Mouse (Mus musculus) cerebellum, adult 18-20 months (tissue): ENCODE data around the gene Shank2.

Experiments
- DNase-seq, 2 experiments: peaks; one replicate each; pipeline ENCODE4 v3.0.0; 2021

Shank2 gene

DNA sequence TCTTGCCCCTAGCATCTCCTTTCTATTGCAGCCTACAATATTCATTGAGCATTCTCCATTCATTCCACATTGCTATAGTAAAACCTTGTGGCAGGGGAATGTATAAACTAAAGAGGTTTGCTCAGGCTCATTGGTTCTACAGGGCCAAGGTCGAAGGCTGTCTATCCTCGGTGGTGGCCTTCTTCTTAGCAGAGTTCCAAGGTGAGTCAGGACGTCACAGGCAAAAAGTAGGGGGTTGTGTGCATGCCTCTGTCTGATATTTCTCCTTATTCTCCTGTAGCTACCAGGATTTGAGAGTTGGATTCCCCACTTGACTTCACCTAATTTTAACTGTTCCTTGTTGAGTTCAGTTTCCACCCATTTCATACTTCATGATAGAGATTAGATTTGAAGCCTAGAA, 29.9 kb downstream of the Shank2 start:
- DNase-seq = no peak

DNA sequence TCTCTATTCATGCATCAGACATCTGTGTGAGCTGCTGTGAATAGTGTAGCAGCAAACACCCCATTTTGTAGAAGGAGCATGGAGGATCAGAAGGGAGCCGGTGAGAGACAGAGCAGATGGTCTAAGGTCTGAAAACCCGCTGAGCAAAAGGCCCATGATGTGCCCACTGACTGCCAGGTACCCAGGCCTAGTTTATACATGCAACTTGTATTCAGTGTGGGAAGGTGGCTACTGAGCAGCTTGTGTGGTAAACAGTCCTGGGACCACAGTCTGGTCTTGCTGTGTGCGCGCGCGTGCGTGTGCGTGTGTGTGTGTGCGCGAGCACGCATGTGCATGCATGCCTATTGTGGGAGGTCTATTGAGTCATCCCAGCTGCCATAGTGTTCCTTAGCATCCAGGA, 35.8 kb downstream of the Shank2 start:
- no peak for DNase-seq

DNA sequence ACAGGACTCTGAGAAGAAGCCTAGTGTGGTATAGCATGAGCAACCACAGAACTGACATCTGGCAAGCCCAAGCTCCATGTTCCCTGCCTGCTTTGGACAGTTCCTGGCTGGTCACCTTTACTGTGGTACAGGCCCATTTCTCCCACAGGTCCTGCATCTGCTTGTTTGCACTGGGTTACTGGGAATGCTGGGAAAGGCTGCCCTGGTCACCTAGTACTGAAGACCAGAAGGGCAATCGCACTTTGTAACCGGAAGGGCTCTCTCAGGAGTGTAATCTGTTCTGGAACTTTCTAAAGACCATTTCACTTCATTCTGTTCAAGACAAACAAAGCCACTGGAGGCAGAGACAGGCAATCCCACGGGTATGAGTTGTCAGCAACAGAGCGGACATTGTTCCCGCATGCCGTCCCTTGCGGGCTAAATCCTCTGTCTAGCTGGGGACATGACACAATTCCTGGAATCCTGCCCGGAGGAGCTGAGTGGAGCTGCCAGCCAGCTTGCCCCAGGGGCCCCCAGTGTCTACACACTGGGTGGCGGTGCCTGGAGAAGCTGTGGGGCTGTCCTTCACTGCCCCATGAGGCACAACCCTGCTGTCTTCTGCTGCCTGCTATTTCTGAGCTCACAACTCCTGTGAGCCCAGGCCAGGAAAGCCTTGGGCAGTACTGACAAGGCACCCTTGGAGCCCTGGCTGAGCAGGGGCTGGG, 36.4 kb downstream of the Shank2 start:
- peak; percentile 21 to 43 for DNase-seq

DNA sequence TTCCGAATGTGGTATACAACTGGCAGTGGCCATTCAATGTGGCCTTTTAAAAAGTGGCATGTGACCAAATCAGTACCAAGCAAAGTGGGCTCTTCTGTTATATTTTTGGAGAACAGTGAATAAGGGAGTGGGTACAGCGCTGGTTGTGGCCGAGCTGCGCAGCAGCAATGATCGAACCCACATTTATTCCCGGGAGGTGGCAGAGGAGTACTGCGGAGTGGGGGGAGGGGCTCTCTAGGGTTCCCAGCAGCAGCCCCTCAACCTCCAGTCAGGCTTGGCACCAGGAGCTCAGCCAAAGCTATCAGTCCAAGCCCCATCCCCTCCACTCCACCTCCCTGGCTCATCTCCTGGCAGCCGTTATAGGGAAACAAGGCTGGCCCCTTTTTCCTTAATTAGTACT, 37.0 kb downstream of the Shank2 start:
- no peak for DNase-seq

DNA sequence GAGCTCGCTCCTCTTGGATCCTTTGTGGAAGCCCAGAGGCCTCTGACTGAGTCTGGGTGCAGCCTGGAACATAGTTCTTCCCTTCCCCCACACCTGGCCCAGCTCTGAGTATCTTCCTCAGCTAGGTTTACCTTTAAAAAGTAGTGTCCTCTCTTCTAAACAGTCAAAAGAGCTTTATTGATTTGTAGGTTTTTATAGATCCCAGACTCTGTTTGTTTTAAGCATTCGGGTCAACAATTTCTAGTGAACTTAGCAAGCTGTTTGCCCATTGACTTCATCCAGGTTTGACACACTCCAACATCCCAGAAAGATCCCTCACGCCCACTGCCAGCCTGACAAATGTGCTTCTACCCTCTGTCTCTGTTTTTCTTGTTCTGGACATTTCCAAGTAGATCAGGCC, 38.6 kb downstream of the Shank2 start:
- no peak for DNase-seq

DNA sequence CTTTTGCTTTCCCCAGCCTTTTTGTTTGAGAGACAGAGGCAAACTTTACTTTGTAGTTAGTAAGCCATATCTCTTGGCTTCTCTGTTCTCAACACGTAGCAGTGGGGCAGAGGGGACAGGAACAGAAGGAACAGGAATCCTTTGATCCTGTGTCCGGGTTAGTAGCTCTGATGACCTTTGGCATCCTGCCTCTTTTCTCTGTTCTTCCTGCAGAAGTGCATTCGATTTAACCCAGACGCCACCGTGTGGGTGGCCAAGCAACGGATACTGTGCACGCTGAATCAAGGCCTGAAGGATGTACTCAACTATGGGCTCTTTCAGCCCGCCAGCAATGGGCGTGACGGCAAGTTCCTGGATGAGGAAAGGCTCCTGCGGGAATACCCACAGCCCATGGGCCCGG, 50.3 kb downstream of the Shank2 start:
- DNase-seq = no peak

DNA sequence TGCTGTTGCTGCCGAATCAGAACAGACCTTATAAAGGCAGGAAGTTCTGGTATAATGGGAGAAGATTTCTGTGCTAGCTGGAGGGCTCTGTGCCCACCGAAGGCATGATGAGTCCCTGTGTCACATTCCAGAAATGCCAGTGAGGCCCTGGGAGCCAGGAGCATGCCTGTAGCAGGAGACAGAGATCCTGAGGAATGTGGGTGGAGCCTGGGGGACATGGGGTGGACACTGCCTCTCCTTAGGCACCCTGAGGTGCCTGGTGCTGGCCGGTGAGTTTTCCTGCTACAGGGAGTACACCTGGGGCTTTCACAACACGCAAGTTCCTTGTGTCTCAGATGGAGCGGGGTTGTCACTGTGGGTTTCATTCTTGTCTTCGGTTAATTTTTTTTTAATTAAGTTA, 53.5 kb downstream of the Shank2 start:
- DNase-seq = no peak

DNA sequence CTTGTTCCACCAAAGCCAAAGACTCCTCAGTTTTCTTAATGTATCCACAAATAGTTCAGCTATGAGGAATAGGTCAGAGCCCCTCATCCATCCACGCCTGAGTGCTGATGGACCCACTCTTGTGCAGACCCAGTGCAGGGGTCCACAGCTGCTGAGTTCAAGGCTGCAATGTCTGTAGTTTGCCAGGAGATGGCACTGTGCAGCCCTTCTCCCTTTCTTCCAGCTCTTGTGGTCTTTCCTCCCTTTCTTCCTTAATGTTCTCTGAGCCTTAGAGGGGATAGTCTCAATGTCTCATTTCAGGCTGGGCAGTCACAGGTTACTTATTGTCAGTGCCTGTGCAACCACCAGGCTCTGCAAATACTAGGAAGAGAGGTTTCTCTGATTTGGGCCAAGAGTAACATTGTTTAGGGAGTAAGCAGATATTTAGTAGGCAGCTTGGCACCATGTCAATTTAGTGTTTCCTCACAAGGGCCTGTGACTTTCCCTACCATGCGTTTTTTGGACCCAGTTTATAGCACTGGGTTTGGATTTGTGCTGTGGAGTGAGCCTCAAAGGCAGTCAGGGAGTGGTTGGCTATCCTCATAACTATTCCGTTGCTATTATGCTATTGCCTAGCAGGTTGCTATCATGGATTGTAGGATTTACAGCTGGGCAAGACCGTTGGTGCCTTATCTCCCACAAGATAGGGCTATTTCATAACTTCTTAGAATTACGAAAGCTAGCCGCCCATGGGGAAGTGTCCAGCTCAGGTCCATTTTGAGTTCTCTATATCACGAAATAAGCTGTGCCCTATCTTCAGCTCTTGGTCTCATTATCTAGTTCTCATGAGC, 54.2 kb downstream of the Shank2 start:
- DNase-seq = no peak

DNA sequence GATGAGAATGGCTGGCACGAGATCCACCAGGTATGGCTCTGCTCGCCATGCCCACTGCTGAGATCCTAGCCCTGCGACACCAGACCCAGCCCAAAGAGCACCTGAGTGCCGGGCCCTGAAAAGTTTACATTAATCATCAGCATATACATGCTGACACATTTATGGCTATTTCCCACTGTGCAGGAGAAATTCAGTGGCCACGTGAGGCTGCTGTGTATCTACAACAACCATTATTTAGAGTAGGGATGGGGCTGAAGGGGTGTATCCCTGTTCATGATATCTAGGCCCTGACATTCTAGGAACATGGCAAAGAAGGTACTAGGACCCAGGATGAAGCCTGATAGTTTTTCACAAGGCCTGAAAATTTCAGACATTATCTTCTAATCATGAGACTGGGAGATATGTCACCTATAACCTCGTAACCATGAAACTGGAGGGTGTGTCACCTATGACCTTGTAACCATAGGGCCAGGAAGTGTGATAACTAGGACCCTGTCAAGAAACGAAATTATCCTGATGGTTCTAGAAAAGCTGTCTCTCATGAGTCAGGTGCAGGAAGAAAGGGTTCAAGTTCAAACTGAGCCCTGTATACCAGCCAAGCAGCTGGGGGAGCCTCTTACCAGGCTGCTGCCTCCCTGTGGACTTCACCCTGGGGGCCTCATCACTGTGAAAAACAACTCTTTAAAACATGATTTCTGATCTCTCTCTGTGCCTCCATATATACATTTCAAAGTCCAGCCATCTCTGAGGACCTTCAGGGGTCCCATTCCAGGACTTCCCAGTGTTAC, 68.6 kb downstream of the Shank2 start:
- no peak for DNase-seq

DNA sequence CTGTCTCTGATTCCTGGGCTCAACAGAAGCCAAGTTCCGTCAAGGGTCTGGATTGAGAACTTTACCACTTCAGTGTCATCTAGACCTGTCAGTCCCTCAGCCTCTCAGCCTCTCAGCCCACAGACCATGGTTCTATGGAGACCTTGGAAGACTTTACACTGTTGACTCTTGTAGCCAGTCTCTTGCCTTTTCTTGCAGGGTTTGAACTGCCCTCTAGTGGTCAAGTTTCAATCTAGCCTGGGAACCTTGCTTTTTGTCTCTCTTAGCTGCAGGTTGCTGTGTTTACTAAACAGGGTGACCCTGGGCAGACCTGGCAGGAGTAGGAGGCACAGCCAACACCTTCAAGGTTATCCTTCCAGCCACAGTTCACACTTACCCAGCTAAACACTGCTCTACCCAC, 70.5 kb downstream of the Shank2 start:
- DNase-seq = peak in 1 of 2 experiments; percentile 18

DNA sequence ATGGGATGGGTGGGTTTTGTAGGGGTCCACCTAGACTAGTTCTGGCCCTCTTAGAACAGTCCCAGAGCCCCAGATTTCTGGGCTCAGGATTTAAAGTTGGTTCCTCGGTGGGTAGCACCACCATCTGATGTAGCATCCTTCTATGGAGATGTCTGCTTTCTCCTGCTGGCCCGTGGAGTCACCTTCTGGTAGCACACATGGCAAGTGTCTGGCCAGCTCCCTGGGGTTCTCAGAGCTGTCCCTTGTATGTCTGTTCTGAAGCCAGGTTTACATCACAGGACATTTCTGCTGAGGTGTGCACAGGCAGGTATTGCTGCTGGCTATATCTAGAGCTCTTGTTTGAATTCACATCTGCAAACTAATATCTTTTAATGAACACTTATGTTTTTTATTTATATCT, 71.1 kb downstream of the Shank2 start:
- DNase-seq = peak; percentile 8 to 19

DNA sequence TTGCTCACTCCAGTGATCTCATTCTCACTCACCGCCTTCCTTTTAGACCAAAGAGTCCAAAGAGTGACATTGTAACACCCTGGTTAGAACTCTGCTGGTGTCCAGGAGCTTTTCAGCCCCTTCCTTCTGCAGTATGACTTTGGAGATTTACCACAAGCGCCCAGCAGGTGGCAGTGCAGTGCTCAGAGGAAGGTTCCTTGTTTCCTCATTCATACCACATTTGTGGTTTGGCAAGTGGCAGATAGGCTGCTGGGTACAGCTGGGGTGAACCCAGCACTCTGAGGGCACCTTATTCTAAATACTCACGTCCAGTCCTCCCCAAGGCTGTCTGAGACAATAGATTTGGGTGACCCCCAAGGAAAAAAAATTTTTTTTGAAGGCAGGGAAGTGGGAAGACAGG, 73.0 kb downstream of the Shank2 start:
- DNase-seq = peak; percentile 40 to 57

DNA sequence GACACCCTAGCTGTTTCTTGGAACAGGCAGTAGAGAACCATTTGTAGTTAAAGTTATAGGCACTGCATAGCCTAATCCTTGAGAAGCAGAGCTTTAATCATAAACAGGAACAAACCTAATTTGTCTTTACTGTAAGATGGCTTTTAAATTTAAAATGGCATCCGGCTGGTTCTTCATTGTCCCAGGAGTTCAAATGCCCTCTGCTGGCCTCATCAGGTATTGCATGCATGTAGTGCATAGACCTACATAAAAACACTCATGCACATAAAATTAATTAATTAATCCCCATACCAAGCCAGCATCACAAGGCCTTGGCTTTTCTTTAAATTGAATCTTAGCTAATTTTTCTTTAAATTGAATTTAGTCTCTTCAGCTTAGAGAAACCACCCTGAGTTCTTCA, 76.9 kb downstream of the Shank2 start:
- no peak for DNase-seq

DNA sequence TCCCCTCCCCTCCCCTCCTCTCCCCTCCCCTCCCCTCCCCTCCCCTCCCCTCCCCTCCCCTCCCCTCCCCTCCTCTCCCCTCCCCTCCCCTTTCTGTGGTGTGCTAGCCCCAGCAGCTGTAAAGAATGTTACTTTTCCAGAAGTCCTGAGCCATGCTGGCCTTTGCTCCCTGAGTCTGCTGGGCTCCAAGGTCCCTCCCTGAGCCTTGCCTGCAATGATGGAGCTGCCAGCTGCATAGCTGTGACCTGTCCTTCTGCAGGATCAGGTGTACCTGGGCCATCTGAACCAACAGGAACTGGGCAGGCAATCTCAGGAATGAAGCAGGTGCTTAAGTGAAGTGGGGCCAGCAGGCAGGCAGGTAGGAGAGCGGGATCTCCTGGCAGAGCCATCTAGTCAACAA, 78.1 kb downstream of the Shank2 start:
- no peak for DNase-seq

DNA sequence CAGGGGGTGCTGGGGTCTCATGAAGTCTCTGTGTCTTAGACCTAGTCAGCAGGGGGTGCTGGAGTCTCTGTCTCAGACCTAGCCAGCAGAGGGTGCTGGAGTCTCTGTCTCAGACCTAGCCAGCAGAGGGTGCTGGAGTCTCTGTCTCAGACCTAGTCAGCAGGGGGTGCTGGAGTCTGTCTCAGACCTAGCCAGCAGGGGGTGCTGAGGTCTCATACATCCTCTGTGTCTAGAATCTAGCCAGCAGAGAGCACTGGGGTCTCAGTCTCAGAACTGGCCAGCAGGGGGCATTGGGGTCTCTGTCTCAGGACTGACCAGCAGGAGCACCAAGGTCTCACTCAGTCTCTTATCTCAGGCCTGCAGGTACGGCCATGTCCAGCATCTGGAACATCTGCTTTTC, 79.7 kb downstream of the Shank2 start:
- DNase-seq = no peak

DNA sequence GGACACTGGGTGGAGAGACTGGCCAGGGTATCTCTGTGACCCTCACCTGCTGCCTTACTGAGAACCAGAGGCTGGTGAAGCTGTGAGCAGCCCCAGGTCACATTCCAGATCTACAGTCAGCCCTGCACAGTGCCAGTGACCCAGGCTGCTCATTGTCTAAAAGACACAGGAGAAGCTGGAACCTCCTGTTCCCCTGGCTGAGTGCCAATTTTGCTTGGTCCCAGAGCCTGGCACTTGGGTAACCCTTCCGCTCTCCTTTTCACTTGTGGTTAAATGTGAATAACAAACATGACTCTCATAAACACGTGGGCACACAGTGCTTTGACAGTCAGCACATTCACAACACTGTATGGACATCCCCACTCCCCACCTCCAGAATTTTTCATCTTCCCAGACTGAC, 80.2 kb downstream of the Shank2 start:
- peak; percentile 14 to 17 for DNase-seq

DNA sequence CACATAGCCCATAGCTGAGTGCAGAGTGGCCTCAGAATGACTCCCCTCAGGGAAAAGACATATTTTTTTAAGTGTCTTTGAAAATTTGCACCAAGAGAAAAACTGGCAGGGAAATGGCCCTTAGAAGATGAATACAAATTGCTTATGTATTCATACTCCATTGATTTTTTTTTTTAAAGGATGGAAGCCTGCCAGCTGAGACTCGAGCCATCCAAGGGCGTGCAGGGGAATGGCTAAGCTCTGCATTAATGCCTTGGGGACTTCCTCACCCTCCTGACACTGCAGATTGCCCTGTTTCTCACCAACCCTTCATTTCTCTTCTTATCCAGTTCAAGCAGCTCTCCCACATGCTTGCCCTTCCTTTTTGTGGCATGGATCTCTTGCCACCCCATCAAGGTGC, 85.5 kb downstream of the Shank2 start:
- no peak for DNase-seq

DNA sequence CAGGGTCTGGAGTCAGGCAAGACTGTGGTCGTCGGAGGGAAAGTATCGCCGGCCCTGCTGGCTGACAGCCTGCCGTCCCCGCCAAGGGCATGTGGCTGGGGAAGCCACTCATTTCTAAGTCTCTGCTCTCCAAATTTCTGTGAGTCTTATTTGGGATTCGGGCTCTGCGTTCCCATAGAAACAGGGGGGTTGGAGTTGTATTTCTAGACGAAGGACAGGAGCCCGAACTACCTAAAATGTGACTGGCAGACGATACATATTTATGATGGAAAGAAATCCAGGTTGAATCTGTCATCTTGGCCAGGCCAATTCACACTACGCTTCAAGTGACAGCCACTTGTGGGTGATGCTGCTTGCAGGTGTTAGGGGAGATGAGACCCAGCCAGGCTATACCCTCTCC, 92.4 kb downstream of the Shank2 start:
- DNase-seq = no peak

DNA sequence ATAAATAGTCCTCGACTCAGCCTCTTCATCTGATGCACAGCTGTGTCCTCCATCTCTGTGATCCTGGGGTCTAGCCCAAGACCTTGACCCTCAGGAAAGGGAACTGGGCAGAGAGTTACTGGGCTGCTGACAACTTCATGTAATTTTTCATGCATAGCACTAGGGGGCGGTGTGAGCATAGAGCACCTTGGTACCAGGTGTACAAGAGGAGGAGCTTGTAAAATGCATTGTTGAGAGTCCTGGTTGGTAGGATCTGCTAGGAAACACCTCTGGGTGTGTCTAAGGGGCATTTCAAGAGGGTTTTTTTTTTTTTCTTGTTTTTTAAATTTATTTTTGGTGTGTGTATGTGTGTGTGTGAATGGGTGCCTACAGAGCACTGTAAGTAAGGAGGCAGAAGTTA, 95.6 kb downstream of the Shank2 start:
- peak; percentile 22 for DNase-seq

DNA sequence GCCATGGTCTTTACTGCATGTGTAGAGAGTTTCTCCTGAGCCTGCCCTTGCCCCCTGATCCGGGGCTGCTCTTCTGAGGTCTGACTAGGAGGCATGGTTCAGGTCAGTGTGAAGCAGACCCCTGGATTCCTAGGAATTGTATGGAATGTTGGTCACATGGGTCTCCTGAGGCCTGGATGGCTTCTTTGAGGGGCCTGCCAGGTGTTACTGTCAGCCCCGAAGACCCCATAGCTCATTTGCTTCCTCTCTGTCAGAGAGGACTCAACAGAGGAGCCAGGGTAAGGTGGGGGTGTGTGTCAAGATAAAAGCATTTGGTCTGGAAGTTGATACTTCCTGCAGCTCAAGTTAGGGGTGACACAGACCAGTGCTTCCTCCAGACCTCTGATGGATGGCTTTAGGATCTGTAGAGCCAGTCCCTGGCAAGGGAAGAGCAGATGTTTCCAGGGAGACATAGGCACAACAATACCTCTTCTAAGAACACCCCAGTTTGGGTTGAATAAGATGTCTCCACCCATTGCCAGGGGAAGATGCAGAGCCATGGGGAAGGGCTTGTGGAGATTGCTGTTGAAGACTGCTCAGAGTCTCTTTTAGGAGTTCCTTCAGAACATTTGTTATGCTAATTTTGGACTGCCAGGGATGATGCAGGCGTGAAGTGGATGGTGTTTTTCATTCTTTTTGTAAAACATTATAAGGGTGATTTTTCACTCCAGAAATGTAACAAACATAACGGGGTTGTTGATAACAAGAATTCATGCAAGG, 100.7 kb downstream of the Shank2 start:
- no peak for DNase-seq

DNA sequence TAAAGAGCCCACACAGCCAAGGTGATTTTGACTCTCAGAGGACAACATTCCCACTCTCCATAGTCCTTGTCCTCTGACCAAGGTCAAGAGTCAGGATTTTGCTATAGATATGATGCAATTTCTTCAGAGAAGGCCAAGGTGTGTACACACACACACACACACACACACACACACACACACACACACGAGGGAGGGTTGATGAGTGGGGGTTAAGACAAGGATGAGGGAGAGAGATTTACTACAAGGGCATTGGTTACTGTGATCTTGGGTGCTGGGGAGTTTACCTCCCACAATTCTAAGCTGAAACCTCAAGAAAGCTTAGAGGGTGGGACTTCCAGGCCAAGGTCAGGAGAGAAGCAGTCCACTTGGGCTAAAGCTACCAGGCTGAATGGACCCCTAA, 104.2 kb downstream of the Shank2 start:
- DNase-seq = no peak

DNA sequence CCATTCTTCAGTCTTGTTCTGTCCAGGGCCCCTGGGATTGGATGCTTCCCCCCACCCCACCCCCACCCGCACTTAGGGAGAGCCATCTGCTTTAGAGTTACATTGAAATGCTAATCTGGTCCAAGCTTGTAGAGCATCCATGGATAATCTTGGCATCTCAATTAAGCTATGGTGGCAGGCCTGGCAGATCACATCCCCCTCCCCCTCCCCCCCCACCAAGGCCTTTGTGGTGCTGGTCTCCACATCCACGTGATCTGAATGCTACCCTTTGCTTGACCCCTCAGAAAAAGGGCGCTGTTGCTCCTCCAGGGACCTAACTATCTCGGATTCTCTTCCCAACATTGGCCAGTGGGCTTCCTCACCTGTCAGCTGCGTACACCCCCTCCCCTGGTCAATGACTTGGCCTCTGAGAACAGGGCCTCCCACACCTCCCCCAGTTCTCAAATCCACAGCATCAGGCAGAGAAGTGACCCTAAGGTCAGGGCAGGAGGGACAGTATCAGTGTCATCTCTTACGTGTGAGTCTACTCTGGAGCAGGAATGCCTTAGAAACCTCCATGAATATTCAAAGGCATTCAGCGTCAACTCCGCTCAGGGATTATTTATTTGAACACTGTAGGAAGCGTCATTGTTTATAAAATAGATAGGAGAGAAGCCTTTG, 104.8 kb downstream of the Shank2 start:
- DNase-seq = no peak
